Mouse (Mus musculus) natural killer cell, adult 2 months (primary cell): ENCODE results near the gene Tmem253.
"Not testable (repeated sequence)": the region's sequence is repeated elsewhere in the genome, so short reads cannot be mapped to it uniquely, and the experiment has no call there.

Experiments
- DNase-seq, 2 experiments: peaks; one replicate each; pipeline ENCODE4 v3.0.0; 2022; ENCODE audit warnings: low spot score in 2 of 2

Gene Tmem253

GRCm38 (mm10) chr14:52022244-52022708 is 6.8 kb downstream of the Tmem253 start:
- no peak for DNase-seq

GRCm38 (mm10) chr14:52022709-52023459 is 7.4 kb downstream of the Tmem253 start:
- peak; percentile 90 to 91 for DNase-seq

GRCm38 (mm10) chr14:52024133-52024532 is 8.7 kb downstream of the Tmem253 start:
- DNase-seq = no peak

GRCm38 (mm10) chr14:52026342-52026741 is 10.9 kb downstream of the Tmem253 start:
- no peak for DNase-seq

GRCm38 (mm10) chr14:52035926-52036325 is 20.5 kb downstream of the Tmem253 start:
- DNase-seq = no peak

- no peak for DNase-seq
These were observed 23.9 kb downstream of the Tmem253 start for GRCm38 (mm10) chr14:52039332-52039731.

GRCm38 (mm10) chr14:52042359-52042758 is 26.9 kb downstream of the Tmem253 start, which contains the start of gene Olfr221:
Olfr221 (minus strand) TSS chr14:52042459.
- not testable (repeated sequence) for DNase-seq

- no peak for DNase-seq
These were observed 28.0 kb downstream of the Tmem253 start for GRCm38 (mm10) chr14:52043446-52043845.

- no peak for DNase-seq
These were observed 29.6 kb downstream of the Tmem253 start for GRCm38 (mm10) chr14:52044901-52045678.

- DNase-seq = no peak
These were observed 30.6 kb downstream of the Tmem253 start for GRCm38 (mm10) chr14:52045966-52046565.

- not testable (repeated sequence) for DNase-seq
These were observed 37.3 kb downstream of the Tmem253 start for GRCm38 (mm10) chr14:52052720-52053119.

- DNase-seq = no peak
These were observed 44.5 kb downstream of the Tmem253 start for GRCm38 (mm10) chr14:52059982-52060381.

GRCm38 (mm10) chr14:52060800-52061199 is 45.3 kb downstream of the Tmem253 start:
- no peak for DNase-seq

GRCm38 (mm10) chr14:52061798-52062197 is 46.3 kb downstream of the Tmem253 start:
- no peak for DNase-seq

GRCm38 (mm10) chr14:52066135-52066534 is 50.7 kb downstream of the Tmem253 start:
- DNase-seq = no peak
